Mouse (Mus musculus) ES-Bruce4 (cell line): ENCODE measurements around the gene Uqcrfs1.

Experiments used
- CTCF ChIP-seq: IDR thresholded peaks from one replicate; pipeline ENCODE4 v1.8.1; 2011; ENCODE audit warnings: low read depth, low read length
- EP300 ChIP-seq: IDR thresholded peaks from 2 replicates; pipeline ENCODE4 v1.6.1; 2011; ENCODE audit warnings: low read depth, low read length; ENCODE audit not compliant: insufficient read depth
- POLR2A ChIP-seq: IDR thresholded peaks from one replicate; pipeline ENCODE4 v1.8.1; 2011; ENCODE audit warnings: low read length; ENCODE audit not compliant: insufficient read depth

DNA sequence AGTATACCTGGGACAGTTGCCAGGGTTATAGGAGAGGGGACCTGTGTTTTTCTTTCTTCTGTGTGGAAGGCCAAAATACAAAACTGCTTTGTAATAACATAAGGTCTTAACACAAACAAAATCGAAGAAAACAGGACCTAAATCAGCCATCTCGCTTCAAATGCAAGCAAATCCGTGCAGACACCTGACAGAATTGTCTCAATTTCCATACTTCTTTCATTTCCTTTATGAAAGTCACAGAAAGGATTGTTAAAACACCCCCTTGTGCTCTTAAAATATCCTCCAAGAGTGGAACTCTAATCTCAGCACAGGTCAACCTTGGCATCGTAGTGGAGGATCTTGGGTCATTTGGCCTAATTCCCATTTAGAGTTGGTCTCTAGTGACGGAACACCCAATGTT is 14.9 kb upstream of the Uqcrfs1 start:
- TF ChIP-seq EP300 (no peak), CTCF (no peak), POLR2A (no peak)
